Mouse (Mus musculus) lung, postnatal 36 days (tissue): ENCODE measurements around the gene Sdsl.
A peak's percentile ranks its signal among the peaks of the same experiment; 100 is the strongest.

Experiments used
- DNase-seq: peaks from one replicate; pipeline ENCODE4 v3.0.0; 2022; ENCODE audit warnings: mixed read lengths

Gene Sdsl

DNA sequence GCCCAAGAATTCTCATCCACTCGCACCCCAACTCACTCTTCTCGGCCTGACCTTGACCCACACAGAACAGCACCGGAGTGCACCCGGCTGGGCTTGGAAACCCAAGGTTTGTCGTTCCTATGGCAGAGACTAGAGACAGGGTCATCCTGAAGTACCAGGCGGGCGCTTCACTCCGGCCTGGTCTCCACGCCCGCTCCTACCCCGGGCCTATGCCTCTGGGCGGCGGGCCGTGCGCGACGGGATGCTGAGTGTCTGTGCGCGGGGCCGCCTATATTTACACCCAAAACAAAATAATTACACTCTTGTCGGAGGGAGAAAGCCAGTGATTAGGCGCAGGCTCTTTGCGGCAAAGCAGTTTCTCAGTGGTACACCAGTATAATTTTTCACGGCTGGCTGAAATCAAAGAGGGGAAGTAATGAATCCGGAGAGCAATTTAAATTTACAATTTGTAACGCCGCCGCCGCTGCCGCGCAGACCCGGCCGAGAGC lies 45.1 kb downstream of the Sdsl start:
- DNase-seq = no peak

- DNase-seq = no peak
These were observed 46.0 kb downstream of the Sdsl start for GRCm38 (mm10) chr5:120426572-120426971.

DNA sequence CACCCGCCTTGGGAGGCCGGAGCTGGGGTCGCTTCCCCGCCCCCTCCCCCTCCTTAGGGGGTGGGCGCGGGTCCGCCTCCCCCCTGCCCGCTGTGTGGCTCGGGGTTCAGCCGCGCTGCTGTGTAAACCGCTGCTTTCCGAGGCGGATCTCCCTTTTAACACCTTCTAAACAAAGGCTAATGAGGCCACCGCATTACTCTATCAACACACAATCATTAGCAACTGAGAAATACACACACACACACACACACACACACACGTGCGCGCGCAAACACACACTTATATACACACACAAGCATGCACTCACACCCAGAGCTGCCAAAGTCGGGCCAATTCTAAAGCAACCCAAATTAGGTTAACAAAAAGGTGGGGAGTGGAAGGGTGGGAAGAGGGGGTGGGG lies 46.9 kb downstream of the Sdsl start:
- DNase-seq = no peak

DNA sequence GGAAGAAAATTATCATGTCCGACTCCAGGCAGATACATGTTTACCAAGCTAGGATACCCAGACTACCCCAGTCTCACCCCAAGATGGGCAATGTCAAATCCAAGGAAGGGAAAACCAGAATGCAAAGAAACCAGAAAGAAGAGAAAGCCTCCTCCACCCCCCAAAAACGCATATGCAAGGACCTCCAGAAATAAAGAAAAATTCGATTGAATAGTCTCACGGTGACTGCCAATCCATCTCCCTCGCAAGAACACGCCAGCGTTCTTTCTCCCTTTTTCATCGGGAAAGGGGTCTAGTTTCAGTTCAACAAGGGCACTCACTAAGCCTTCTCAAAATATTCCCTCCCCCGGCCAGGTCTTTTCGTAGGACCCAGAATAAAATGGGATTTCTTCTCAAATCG lies 48.0 kb downstream of the Sdsl start:
- DNase-seq = no peak

DNA sequence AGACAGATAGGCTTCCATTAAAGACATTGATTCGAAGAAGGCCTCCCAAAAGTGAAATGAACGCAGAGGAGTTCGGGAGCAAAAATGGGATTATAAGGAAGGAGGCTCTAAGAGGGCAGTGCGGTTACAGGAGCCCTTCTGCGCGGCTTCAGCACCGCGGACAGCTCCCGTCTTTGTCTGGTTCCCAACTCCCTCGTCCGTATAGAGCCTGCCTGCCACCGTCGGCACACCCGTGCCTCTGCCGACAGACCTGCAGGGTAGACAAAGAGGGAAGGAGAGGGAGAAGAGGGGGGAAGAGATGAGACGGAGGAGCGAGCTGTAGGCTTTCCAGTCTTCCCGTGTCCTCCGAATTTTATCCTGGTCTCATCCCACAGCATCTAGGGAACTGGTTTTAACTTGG lies 48.6 kb downstream of the Sdsl start:
- peak; percentile 51 for DNase-seq

GRCm38 (mm10) chr5:120420106-120420505 lies 52.5 kb downstream of the Sdsl start:
- no peak for DNase-seq

GRCm38 (mm10) chr5:120413436-120413835 lies 59.2 kb downstream of the Sdsl start:
- no peak for DNase-seq

DNA sequence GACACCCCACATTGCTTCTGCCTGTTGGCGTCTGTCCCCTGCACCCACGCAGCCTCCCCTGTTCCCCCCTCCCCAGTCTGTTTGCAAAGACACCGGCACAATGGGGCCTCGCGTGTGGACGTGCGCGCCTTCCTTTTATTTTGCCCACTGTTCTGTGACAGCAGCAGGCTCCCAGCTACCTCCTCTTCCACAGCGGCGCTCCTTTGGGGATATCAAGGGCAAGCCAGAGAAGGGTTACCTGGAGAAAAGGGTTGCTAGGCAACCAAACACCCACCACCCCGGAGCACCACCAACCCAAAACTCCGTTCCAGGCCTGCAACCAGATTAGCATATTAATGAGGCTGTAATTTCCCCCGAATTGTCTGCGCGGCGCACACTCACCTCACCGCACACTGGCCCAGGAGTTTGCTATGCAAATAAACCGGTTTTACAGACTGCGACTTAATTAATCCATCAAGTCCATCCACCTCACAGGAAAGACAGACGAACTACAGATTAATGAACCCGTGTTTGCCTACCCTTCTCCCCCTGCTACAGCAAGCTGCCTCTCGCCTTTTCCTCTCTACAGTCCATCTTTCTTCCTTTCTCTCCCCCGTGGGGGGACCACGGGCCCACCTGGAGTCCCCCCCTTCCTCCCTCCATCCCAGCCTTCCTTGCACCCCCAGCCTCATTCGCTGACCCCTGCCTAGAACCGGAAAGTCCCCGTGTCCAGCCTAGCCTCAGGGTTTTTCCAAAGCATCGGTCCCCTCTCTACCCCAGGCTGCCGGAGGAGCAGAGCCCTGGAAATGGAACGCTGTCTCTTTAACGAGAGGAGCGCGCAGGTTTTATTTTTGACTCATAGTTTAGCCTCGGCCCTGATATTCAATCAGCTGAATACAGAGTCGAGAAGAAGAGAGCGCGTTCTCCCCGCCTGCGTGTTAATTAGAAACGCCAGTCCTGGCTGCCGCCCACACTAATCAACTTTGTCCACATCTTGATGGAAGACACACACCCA lies 62.9 kb downstream of the Sdsl start:
- DNase-seq = no peak

- no peak for DNase-seq
These were observed 63.7 kb downstream of the Sdsl start for GRCm38 (mm10) chr5:120408933-120409332.
